Mouse (Mus musculus) sigmoid colon, adult 10 weeks (tissue): ENCODE data around the gene Smarca4. TPM values are rescaled to one million over a fixed set of nuclear protein-coding genes. Genes with fewer than 3 reads are reported as not detected.

Experiments used
- polyA plus RNA-seq: library from polyadenylated mRNA; stranded (reverse); fragments of 350-450 nt; fragmentation: Illumina TruSeq; extraction: RNeasy Lipid Tissue Mini Kit (QIAGEN cat#74804); gene quantifications from one replicate; pipeline ENCODE4 v1.2.3, GENCODE M21; 2014; ENCODE audit warnings: low read depth, low replicate concordance

Smarca4 gene
- polyA plus RNA-seq: 4.4 TPM

DNA sequence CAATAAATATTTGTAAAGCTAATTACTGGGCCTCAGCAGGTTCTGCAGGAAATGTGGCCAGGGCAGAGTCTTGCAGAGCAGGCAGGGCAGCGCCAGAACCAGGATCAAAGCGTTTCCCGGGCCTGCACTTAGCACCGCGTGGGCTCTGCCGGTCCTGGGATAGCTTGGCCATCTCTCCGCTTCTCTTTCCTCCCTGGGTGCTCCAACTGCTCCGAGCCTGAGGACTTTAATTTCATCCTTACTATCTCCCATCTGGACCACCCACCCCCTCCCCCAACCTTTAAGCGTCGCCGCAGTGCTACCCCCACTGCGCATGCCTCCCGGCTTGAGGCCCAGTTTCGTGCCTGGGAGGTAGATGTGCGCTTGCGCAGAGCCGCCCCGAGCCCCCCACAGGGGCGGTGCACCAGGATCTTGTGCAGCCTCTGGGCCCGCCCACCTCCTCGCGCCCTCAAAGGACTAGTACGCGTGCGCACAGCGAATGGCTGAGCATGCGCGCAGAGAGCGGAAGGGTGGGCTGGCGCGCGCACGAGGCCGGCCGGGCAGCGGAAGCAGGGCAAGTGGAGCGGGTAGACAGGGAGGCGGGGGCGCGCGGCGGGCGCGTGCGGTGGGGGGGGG, at the start of gene Smarca4:
TSS of gene Smarca4 (plus strand) at position 553 of the 615 bp plus-strand sequence.

GRCm38 (mm10) chr9:21592703-21593121, 23.3 kb upstream of the Smarca4 start, which contains the start of the genes Timm29 and Yipf2:
Gene Timm29, plus strand, starts transcription at chr9:21592722.
Gene Yipf2, minus strand, starts transcription at chr9:21592828.

GRCm38 (mm10) chr9:21723377-21724146, 107.6 kb downstream of the Smarca4 start, which contains the start of gene Ldlr:
Gene Ldlr, plus strand, starts transcription at chr9:21723483.

Other genes starting within 250 kb of the Smarca4 start
- 17.0 TPM for gene Ilf3, start 248.3 kb upstream of the Smarca4 start, polyA plus RNA-seq
- not detected for gene Qtrt1, start 204.3 kb upstream of the Smarca4 start, polyA plus RNA-seq
- gene Dnm2, start 191.3 kb upstream of the Smarca4 start, polyA plus RNA-seq: 32.2 TPM
- 0.63 TPM for gene Tmed1, start 105.9 kb upstream of the Smarca4 start, polyA plus RNA-seq
- 2.5 TPM for gene AB124611, start 90.0 kb upstream of the Smarca4 start, polyA plus RNA-seq
- 2.7 TPM for gene Carm1, start 69.3 kb upstream of the Smarca4 start, polyA plus RNA-seq
- 25.3 TPM for gene Timm29, start 23.4 kb upstream of the Smarca4 start, polyA plus RNA-seq
- gene Yipf2, start 23.3 kb upstream of the Smarca4 start, polyA plus RNA-seq: 7.5 TPM
- 38.0 TPM for gene Ldlr, start 107.3 kb downstream of the Smarca4 start, polyA plus RNA-seq
- 4.2 TPM for gene Spc24, start 144.1 kb downstream of the Smarca4 start, polyA plus RNA-seq
- 10.4 TPM for gene Kank2, start 182.6 kb downstream of the Smarca4 start, polyA plus RNA-seq
- gene Angptl8, start 219.3 kb downstream of the Smarca4 start, polyA plus RNA-seq: not detected
- 5.7 TPM for gene Dock6, start 236.5 kb downstream of the Smarca4 start, polyA plus RNA-seq